Mouse (Mus musculus) frontal cortex, postnatal 14 days (tissue): ENCODE results near the gene Rex1bd.

Source experiments
- DNase-seq, 2 experiments: peaks; one replicate each; pipeline ENCODE4 v3.0.0; 2022; ENCODE audit warnings: low spot score in 2 of 2

The Rex1bd gene

GRCm38 (mm10) chr8:70506328-70507026, at the start of gene Rex1bd:
Rex1bd (minus strand) TSS chr8:70506752.
- peak; percentile 84 to 87 for DNase-seq

GRCm38 (mm10) chr8:70555079-70555747, 48.7 kb upstream of the Rex1bd start:
- no peak for DNase-seq

- DNase-seq: no peak
Observed at GRCm38 (mm10) chr8:70553740-70554139, 47.2 kb upstream of the Rex1bd start.

GRCm38 (mm10) chr8:70552836-70553235, 46.3 kb upstream of the Rex1bd start:
- no peak for DNase-seq

GRCm38 (mm10) chr8:70551558-70552161, 45.1 kb upstream of the Rex1bd start:
- DNase-seq: no peak

- DNase-seq: no peak
Observed at GRCm38 (mm10) chr8:70549412-70550184, 43.0 kb upstream of the Rex1bd start.

GRCm38 (mm10) chr8:70547762-70548161, 41.2 kb upstream of the Rex1bd start:
- DNase-seq: no peak

GRCm38 (mm10) chr8:70546412-70546811, 39.9 kb upstream of the Rex1bd start:
- DNase-seq: no peak

- no peak for DNase-seq
Observed at GRCm38 (mm10) chr8:70544200-70544687, 37.7 kb upstream of the Rex1bd start.

GRCm38 (mm10) chr8:70541081-70541480, 34.5 kb upstream of the Rex1bd start:
- DNase-seq: no peak

GRCm38 (mm10) chr8:70540507-70541071, 34.0 kb upstream of the Rex1bd start:
- DNase-seq: no peak

GRCm38 (mm10) chr8:70540013-70540506, 33.5 kb upstream of the Rex1bd start:
- DNase-seq: no peak

- peak; percentile 99 to 100 for DNase-seq
Observed at GRCm38 (mm10) chr8:70539077-70539813, 32.7 kb upstream of the Rex1bd start, which contains the start of gene Ell. Ell (plus strand) TSS chr8:70539457.

GRCm38 (mm10) chr8:70538633-70539076, 32.1 kb upstream of the Rex1bd start:
- DNase-seq: peak; percentile 99 to 100

GRCm38 (mm10) chr8:70538024-70538579, 31.6 kb upstream of the Rex1bd start:
- peak in 1 of 2 experiments; percentile 44 for DNase-seq

GRCm38 (mm10) chr8:70535701-70536100, 29.1 kb upstream of the Rex1bd start:
- DNase-seq: no peak

GRCm38 (mm10) chr8:70535221-70535620, 28.7 kb upstream of the Rex1bd start:
- DNase-seq: no peak

GRCm38 (mm10) chr8:70534281-70534680, 27.7 kb upstream of the Rex1bd start:
- DNase-seq: no peak

GRCm38 (mm10) chr8:70530314-70530713, 23.8 kb upstream of the Rex1bd start:
- DNase-seq: no peak

GRCm38 (mm10) chr8:70529741-70530161, 23.2 kb upstream of the Rex1bd start:
- no peak for DNase-seq
